Mouse (Mus musculus) brown adipose tissue, adult 24 weeks (tissue): ENCODE measurements at regions not wholly inside any gene's neighbourhood (a gene's known extent, or its start where the extent isn't known, plus 50 kb on each side); places are given as distances from the start of the nearest gene placed in this dataset.

Experiments used
- H3K27ac ChIP-seq: fragments of 200-500 bp; replicated peaks from 2 replicates; pipeline ENCODE4 v1.5.1; 2012; ENCODE audit warnings: low read depth, mild to moderate bottlenecking, low read length
- H3K4me1 ChIP-seq: fragments of 200-500 bp; 2 replicates; pipeline ENCODE4 v1.6.1; 2012; ENCODE audit warnings: low read length, mixed read lengths; ENCODE audit not compliant: control insufficient read depth, insufficient read depth, insufficient read length
- H3K4me3 ChIP-seq: fragments of 200-500 bp; 2 replicates; pipeline ENCODE4 v1.5.1; 2012; ENCODE audit warnings: low read depth, mild to moderate bottlenecking, low read length, moderate library complexity; ENCODE audit not compliant: insufficient read depth

DNA sequence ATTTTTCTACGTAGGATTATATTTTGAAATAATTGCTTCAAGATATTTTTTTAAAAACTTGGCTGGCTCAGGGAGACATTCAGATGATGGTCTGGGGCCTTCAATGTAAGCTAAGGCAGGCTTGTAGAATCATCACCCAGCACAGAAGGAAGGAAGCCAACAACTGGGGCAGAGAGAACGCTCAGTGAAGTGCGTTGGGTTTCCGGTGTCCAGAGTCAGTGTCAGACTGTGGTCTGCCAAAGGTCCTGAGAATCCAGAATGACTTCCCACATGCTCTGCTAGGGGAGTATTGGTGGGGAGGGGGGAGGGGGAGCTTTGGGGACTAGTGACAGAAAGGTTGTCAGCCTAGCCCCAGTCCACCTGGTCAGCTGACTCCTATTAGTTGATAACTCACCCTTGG lies 118.1 kb downstream of the Tmem17 start:
- Histone ChIP-seq H3K4me1 (peaks cover 7% of the 10 kb centered on the region), H3K4me3 (peak overlapping the region; percentile 56), H3K27ac (peak overlapping the region; percentile 79)

GRCm38 (mm10) chr11:22630982-22631381 lies 119.1 kb downstream of the Tmem17 start:
- no peak overlapping the region for H3K27ac ChIP-seq
- no peak overlapping the region for H3K4me3 ChIP-seq
- H3K4me1 ChIP-seq, result peaks cover 8% of the 10 kb centered on the region

DNA sequence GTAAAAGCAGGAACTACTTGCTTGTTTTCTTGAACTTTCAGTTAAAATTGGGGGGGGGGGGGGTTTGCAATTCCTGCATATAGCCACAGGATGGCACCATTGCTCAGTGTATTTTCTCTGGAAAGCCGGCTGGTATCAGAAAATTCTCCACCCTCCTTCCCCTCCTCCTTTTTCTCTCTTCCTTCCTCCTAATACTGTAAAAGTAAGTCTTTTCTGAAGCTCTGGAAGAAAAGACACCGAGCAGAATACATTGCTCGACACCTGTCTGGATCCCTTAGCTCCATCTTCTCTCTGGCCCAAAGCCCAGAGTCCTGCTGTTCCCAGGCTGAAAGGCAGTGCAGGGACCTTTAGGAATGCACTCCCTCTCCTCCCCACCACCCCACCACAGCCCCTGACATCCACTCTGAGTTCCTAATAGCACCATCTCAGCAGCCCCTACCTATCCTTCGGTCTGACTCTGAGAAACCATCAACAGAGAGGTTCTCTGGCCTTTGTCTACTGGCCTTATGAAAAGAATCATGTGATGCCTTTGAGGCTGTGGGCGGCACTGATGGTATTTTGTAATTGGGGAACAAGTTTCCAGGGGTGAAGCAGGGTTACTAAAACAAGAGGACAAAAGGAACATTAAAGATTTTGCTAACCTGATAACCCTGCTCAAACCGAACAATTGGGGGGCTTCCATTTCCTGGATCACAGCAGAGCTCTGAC lies 119.9 kb downstream of the Tmem17 start:
- Histone ChIP-seq H3K27ac (no peak overlapping the region), H3K4me1 (peaks cover 11% of the 10 kb centered on the region), H3K4me3 (no peak overlapping the region)

DNA sequence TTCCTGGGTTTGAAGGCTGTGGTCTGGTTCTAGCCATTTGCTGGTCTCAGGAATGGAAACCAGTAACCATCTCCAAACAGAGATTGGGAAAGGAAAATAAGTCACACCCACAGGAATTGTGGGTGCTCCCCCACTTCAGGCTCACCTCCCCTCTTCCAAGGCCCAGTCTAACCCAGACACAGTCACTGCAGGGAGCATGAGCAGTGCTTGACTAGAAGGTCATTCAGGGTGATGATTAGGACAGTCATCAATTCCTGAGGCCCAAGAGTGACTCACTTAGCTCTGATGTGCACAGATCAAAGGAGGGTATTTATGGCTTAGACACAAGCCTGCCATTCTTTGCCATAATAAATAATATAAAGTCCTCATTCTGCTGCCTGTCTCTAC lies 120.4 kb downstream of the Tmem17 start:
- no peak overlapping the region for H3K4me3 ChIP-seq
- no peak overlapping the region for H3K27ac ChIP-seq
- peaks cover 16% of the 10 kb centered on the region for H3K4me1 ChIP-seq

- Histone ChIP-seq H3K4me1 (peaks cover 20% of the 10 kb centered on the region), H3K27ac (no peak overlapping the region), H3K4me3 (no peak overlapping the region)
These were observed 121.1 kb downstream of the Tmem17 start for GRCm38 (mm10) chr11:22632988-22633387.

DNA sequence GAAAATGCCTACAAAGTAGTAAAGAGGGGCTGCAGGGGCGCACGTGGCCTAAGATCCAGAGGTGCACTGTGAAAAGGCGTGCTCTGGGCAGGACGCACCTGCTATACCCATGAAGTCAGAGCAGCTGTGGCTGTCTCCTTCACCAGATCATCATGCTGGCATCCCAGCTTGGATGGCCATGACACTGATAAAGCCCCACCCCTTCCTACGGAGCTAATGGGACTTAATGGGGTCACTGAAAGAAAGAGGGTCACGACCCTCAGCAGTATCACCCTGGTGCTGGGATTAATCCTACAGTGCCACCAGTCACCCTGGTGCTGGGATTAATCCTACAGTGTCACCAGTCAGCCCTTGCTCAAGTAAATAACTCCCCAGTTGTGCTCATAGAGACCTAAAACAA lies 122.1 kb downstream of the Tmem17 start:
- H3K4me3 ChIP-seq, result no peak overlapping the region
- H3K4me1 ChIP-seq, result peaks cover 22% of the 10 kb centered on the region
- no peak overlapping the region for H3K27ac ChIP-seq

- H3K27ac ChIP-seq, result no peak overlapping the region
- H3K4me1 ChIP-seq, result peaks cover 19% of the 10 kb centered on the region
- no peak overlapping the region for H3K4me3 ChIP-seq
These were observed 123.1 kb downstream of the Tmem17 start for GRCm38 (mm10) chr11:22635021-22635420.

DNA sequence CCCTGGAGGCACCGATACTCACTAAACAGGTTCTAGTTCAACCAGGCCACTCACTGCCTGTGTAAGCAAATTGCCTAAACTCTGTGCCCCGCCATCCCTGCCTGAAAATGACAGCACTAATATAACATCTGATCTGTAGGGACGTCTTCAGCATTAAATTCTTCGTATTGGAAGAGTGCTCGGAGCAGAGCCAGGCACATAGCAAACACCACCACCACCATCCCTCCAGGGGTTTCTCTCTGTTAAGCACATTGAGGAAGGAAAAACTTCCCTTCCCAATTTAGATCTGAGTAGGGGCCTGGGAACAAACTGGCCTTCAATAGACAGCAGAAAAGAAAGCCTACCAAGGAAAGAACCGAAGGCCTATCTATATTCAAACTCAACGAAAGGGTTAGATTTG lies 124.4 kb downstream of the Tmem17 start:
- Histone ChIP-seq H3K4me1 (peaks cover 19% of the 10 kb centered on the region), H3K4me3 (no peak overlapping the region), H3K27ac (peak overlapping the region; percentile 51)

DNA sequence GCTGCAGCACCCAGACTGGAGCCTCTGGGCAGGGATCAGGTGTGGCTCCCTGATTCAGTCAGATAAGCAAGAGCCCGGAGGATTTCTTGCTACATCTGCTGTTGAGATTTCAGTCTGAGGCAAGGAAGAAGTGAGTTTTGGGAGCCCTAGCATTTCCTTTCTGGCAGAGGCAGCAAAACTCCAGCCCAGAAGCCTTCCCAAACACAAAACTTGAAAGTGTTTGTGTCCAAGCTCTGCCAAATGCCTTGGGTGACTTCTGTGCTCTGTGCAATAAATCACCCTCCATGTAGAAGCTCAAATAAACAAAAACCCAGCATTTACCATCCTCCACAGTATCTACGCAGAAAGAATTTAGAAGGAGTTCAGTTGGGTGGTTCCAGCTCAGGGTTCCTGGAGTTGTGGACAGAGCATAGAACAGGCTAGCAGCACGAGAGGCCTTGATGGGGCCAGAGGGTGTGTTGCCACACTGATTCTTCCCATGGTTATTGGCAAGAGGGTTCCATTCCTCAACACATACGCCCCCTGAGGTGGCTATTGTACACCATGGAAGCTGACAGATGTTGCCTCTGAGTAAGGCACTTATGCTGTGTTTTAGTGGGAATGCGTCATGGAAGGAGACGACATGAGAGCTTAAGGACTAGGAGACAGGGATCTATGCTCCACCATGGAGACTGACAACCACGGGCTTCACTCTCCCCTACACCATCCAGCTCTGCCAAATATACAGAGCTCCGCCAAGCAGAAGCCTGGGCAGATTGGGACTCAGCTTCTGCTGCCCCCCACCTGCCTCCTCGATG lies 125.1 kb downstream of the Tmem17 start:
- Histone ChIP-seq H3K4me3 (no peak overlapping the region), H3K4me1 (peaks cover 19% of the 10 kb centered on the region), H3K27ac (peak overlapping the region; percentile 51)

- no peak overlapping the region for H3K27ac ChIP-seq
- H3K4me3 ChIP-seq, result no peak overlapping the region
- H3K4me1 ChIP-seq, result peaks cover 19% of the 10 kb centered on the region
These were observed 126.3 kb downstream of the Tmem17 start for GRCm38 (mm10) chr11:22638171-22638570.

- Histone ChIP-seq H3K4me1 (peaks cover 19% of the 10 kb centered on the region), H3K27ac (no peak overlapping the region), H3K4me3 (no peak overlapping the region)
These were observed 126.8 kb downstream of the Tmem17 start for GRCm38 (mm10) chr11:22638700-22639099.

- Histone ChIP-seq H3K4me1 (peaks cover 19% of the 10 kb centered on the region), H3K27ac (no peak overlapping the region), H3K4me3 (no peak overlapping the region)
These were observed 128.6 kb downstream of the Tmem17 start for GRCm38 (mm10) chr11:22640371-22640990.

GRCm38 (mm10) chr11:22641450-22641849 lies 129.6 kb downstream of the Tmem17 start:
- no peak overlapping the region for H3K4me3 ChIP-seq
- peaks cover 14% of the 10 kb centered on the region for H3K4me1 ChIP-seq
- H3K27ac ChIP-seq, result no peak overlapping the region

DNA sequence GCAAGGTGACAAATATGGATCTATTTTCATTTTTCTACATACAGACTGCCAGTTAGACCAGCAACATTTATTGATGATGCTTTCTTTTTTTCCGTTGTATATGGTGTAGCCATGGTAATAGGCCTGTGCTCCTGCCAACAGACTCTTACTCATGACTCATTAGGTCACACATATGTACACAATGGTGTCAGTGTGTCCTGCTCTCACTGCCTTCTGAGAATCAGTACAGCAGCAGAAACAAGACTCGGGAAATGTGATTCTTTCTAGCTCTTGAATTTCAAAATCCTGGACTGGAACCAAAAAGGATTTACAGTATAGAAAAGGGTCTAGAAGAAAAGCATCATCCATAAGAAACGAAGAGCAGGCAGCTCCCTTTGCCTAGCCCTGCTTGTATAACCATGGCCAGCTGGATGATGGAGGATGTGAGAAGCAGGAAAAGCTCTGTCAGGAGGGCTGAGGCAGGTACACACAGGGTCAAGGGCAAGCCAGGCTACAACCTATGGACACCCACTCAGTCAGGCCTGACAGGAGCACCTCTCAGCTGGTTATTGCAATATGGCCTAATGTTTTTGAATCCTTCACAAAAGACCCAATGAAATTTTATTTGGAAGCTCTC lies 132.2 kb downstream of the Tmem17 start:
- Histone ChIP-seq H3K4me1 (no peaks in the 10 kb centered on the region), H3K27ac (no peak overlapping the region), H3K4me3 (no peak overlapping the region)

- no peaks in the 10 kb centered on the region for H3K4me1 ChIP-seq
- no peak overlapping the region for H3K4me3 ChIP-seq
- no peak overlapping the region for H3K27ac ChIP-seq
These were observed 133.0 kb downstream of the Tmem17 start for GRCm38 (mm10) chr11:22644877-22645276.
